Mouse (Mus musculus) hindbrain, embryonic 14.5 days (tissue): ENCODE data around the gene Rassf1. TPM values are rescaled to one million over a fixed set of nuclear protein-coding genes. Genes with fewer than 3 reads are reported as not detected.

ENCODE experiments used
- ATAC-seq: fragments of 200-750 bp; cut with Nextera tagmentation; 2 replicates; pipeline ENCODE4 v1.8.0; 2017; ENCODE audit warnings: moderate number of reproducible peaks, mild to moderate bottlenecking, moderate TSS enrichment, moderate library complexity; ENCODE audit not compliant: low FRiP score
- DNase-seq: peaks from one replicate; pipeline ENCODE4 v3.0.0-alpha.2; 2015; ENCODE audit warnings: low spot score
- H3K27ac ChIP-seq: fragments of 300-500 bp; sonication (generic); 2 replicates; pipeline ENCODE4 v1.5.1; 2014; ENCODE audit warnings: mild to moderate bottlenecking, moderate library complexity
- H3K27me3 ChIP-seq: fragments of 300-500 bp; sonication (generic); 2 replicates; pipeline ENCODE4 v1.6.1; 2014; ENCODE audit warnings: mild to moderate bottlenecking, low read length, mixed read lengths; ENCODE audit not compliant: control insufficient read depth, insufficient read depth
- H3K36me3 ChIP-seq: fragments of 300-500 bp; sonication (generic); replicated peaks from 2 replicates; pipeline ENCODE4 v1.6.1; 2014; ENCODE audit not compliant: control insufficient read depth, insufficient read depth
- H3K4me1 ChIP-seq: fragments of 300-500 bp; sonication (generic); replicated peaks from 2 replicates; pipeline ENCODE4 v1.6.1; 2014; ENCODE audit warnings: antibody characterized with exemption, low read length, mixed read lengths; ENCODE audit not compliant: control insufficient read depth, insufficient read depth
- H3K4me2 ChIP-seq: fragments of 300-500 bp; sonication (generic); replicated peaks from 2 replicates; pipeline ENCODE4 v1.6.1; 2014; ENCODE audit warnings: mild to moderate bottlenecking, moderate library complexity
- H3K4me3 ChIP-seq: fragments of 300-500 bp; sonication (generic); replicated peaks from 2 replicates; pipeline ENCODE4 v1.5.1; 2014; ENCODE audit warnings: mild to moderate bottlenecking, low read length
- H3K9ac ChIP-seq: fragments of 300-500 bp; sonication (generic); 2 replicates; pipeline ENCODE4 v1.6.1; 2014
- H3K9me3 ChIP-seq: fragments of 300-500 bp; sonication (generic); 2 replicates; pipeline ENCODE4 v1.6.1; 2016; ENCODE audit warnings: low read length; ENCODE audit not compliant: control insufficient read depth
- WGBS: fragments of 180-500 bp; shearing (Covaris S2); extraction: QIAGEN DNeasy Blood & Tissue Kit; methylation state at CpG from one replicate; pipeline ENCODE4 v1.1.7; 2014; 5-methylcytosine and 5-hydroxymethylcytosine counted together
- polyA plus RNA-seq: library from polyadenylated mRNA; unstranded; fragments of >200 nt; fragmentation: Nextera tagmentation; extraction: Ambion mirVana; gene quantifications from 2 replicates; pipeline ENCODE4 v1.2.1, GENCODE M21; 2014

The Rassf1 gene
- polyA plus RNA-seq, 1 experiment from 2014 or later = 32.6 TPM

DNA sequence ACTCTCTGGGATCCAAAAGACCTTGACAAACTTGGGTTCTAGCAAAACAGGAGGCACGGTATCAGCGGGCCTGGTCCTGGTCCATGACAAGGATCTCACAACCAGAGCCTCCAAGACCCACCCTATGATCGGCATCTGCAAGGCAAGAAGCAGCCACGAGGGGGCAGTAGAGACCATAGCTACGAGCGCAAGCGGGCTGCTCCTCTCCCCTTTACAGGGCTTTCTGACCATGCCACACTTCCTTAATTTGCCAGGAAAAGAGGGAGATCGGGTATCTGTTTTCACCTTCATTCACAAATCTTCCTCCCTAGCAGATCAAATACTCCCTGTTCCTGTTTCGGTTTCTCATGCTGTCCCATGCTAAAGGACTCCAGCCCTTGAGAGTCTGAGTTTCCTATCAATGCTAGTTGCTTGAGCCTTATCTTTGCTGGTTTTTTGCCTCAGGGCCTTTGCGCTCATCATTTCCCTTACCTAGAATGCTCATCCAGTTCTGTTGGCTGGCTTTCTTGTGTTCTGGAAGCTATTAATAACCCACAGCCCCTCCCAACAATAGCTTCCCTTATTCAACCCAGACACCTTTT, 50.8 kb downstream of the Rassf1 start:
- Histone ChIP-seq H3K9ac (0 out of 2 replicates have a peak overlapping the region, but pooled peaks have one; percentile 33), H3K36me3 (no peaks in the 10 kb centered on the region), H3K4me1 (peaks cover 20% of the 10 kb centered on the region), H3K9me3 (no peaks in the 10 kb centered on the region), H3K4me2 (no peak overlapping the region), H3K27ac (no peak overlapping the region), H3K27me3 (no peaks in the 10 kb centered on the region), H3K4me3 (no peak overlapping the region)
- DNase-seq (peak; percentile 98), ATAC-seq (peak; percentile 58; the same call in 1 of the 2 replicates)
- WGBS = 16% methylated on average over 10 of the region's 10 CpGs

DNA sequence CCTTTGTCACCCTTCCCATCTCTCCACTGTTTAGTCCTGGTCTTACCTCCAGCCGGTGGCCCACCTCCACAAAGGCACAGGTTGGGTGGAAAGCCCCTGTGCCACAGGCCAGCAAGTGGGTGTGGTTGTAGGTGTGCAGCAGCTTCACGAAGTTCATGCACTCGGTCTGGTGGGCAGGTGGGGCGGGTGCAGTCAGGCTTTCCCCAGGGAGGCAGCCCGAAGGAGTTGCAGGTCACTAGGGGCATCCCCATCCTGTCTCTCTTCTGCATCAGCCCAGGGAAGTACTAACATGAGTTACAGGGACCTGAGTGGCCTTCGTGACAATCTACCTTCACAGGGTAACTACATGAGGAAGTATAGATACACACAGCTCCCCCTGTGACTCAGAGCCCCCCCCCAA, 51.9 kb downstream of the Rassf1 start:
- 87% methylated on average over 6 of the region's 6 CpGs for WGBS
- ATAC-seq (no peak), DNase-seq (no peak)
- no peaks in the 10 kb centered on the region for H3K9me3 ChIP-seq
- H3K36me3 ChIP-seq = no peaks in the 10 kb centered on the region
- H3K4me2 ChIP-seq = no peak overlapping the region
- no peak overlapping the region for H3K27ac ChIP-seq
- peaks cover 22% of the 10 kb centered on the region for H3K4me1 ChIP-seq
- no peaks in the 10 kb centered on the region for H3K27me3 ChIP-seq
- H3K4me3 ChIP-seq = no peak overlapping the region
- no peak overlapping the region for H3K9ac ChIP-seq

DNA sequence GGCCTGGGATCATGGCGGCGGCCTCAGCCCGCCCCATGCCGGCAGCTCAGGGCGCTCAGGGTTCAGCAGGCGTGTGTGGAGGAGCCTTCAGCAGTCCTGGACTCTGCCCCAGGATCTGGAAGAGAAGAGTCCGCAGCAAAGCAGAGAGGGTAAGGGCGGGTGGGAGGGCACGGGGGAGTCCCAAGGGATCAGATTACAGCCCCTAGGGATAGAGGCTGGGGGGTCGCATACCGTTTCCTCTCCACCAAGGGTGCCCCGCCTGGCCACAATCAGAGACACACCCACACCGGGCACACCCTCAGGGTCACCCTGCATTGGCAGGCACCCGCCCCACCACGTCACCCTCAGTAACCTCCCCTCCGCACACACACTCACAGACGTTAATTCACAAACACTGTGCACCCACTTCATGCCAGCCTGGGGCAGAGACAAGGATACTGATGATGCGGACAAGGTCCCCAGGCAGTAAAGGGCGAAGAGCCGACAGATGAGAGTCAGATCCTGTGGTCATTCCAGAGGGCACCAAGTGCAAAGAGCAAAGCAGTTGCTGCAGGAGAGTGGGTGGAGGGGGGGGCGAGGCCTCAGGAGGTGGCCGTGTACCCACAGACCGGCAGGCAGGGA, 53.8 kb downstream of the Rassf1 start:
- Histone ChIP-seq H3K27ac (no peak overlapping the region), H3K4me1 (peaks cover 22% of the 10 kb centered on the region), H3K4me2 (peak overlapping the region; percentile 25; the same call in 1 of the 2 replicates), H3K9me3 (no peaks in the 10 kb centered on the region), H3K9ac (no peak overlapping the region), H3K36me3 (no peaks in the 10 kb centered on the region), H3K4me3 (no peak overlapping the region), H3K27me3 (no peaks in the 10 kb centered on the region)
- DNase-seq (no peak), ATAC-seq (no peak)
- 36% methylated on average over 23 of the region's 23 CpGs for WGBS

DNA sequence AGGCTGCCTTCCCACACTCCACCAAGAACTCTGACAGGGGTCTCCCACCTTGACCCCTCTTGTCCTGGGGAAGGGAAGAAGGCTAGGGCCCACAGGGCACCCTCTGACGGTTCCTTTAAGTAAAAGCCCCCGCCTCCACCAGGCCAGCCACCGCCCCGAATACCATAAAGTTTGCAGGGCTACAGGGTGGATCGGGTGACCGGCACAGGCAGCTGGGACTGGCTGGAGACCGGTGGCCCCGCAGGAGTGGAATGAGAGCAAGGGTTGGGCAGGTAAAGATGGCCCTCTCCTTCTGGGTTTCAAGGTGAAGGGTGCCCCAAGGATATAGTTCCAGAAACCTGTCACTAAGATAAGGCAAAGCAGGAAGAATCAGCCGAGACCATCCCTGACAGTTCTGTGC, 55.2 kb downstream of the Rassf1 start:
- no peak overlapping the region for H3K4me3 ChIP-seq
- H3K27me3 ChIP-seq = no peaks in the 10 kb centered on the region
- 0 out of 2 replicates have a peak overlapping the region, but pooled peaks have one; percentile 20 for H3K9ac ChIP-seq
- H3K27ac ChIP-seq = no peak overlapping the region
- 26% methylated on average over 9 of the region's 9 CpGs for WGBS
- no peaks in the 10 kb centered on the region for H3K9me3 ChIP-seq
- peaks cover 25% of the 10 kb centered on the region for H3K4me1 ChIP-seq
- ATAC-seq = no peak
- DNase-seq = no peak
- no peak overlapping the region; the same call in 1 of the 2 replicates for H3K4me2 ChIP-seq
- no peaks in the 10 kb centered on the region for H3K36me3 ChIP-seq

DNA sequence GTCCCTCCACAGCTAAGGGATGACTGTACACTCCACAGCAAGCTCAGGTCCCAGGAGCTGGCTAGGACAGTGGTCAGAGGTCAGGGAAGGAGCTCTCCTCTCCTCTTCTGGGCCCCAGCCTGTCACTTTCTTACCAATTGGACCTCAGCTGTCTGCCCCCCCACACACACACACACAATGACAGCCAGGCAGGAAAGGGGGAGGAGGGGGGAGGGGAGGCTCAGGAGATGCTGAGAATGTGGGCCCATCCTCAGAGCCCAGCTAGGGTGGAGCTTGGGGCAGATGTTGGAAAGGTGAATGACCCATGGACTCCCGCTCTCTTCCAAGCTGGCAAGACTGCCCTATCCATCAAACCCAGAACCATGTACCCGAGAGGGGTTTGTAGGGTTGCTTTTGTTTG, 55.7 kb downstream of the Rassf1 start:
- Histone ChIP-seq H3K9ac (0 out of 2 replicates have a peak overlapping the region, but pooled peaks have one; percentile 20), H3K4me1 (peaks cover 29% of the 10 kb centered on the region), H3K4me3 (no peak overlapping the region), H3K9me3 (no peaks in the 10 kb centered on the region), H3K4me2 (no peak overlapping the region; the same call in 1 of the 2 replicates), H3K27ac (no peak overlapping the region), H3K27me3 (no peaks in the 10 kb centered on the region), H3K36me3 (no peaks in the 10 kb centered on the region)
- ATAC-seq (no peak), DNase-seq (no peak)
- WGBS = 56% methylated on average over 2 of the region's 2 CpGs

DNA sequence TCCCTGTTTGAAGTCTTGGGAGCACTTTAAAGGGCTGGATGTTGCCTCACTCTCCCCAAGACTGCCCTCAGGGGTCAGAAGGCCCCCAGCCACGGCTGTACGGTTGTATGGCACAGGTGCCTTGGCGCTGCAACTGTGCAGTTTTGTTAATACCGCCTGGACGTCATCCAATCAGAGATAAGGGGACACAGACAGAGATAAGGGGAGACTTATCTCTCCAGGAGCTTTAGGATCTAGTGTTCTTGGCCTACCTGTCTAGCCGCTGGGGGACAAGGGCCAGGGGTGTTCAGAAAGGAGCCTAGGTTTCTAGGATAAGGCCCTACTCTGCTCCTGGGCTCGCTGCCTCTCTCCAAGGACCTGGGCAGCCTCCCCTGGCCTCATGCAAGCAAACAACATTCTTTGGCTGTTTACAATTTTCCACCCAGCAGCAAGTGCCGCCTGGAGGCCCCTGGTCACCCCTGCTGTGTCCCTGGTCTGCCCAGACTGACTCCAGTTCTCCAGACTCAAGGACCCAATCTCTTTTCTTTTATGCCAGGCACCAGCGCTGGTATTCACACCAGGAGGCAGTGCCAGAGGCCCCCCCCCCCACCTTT, 56.4 kb downstream of the Rassf1 start:
- Histone ChIP-seq H3K27ac (no peak overlapping the region), H3K4me1 (peaks cover 29% of the 10 kb centered on the region)
- WGBS = 56% methylated on average over 9 of the region's 9 CpGs

DNA sequence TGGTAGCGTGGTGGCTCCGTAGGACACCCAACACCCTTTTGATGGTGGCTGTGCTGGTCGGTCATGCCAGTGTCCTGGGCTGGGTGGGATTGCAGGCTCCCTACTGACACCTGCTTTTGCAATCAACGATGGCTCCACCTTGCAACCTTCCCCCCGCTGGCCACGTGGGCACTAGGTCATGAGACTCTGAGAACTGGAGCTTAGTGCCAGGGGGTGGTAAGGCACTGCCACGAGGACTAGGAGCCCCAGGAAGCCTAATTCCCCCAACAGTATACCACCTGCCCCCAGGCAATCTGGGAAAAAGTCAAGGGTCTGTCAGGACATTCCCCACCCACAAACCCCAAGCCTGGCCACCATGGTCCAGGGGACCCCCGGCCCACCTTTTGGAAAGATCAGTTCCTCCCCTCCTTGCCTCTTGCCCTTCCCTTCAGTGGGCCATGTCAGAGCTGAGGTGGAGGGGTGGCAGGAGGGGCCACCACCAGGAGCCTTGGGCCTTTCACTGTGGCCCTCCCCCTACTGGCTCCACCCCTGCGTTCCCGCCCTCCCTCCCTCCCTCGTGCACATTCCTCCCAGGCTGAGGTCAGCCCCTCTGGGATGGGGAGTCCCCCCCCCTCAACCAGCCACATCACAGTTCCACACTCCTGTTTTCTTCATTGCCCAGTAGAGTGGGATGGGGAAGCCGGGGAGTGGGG, 57.5 kb downstream of the Rassf1 start, which contains the start of gene Sema3b:
Sema3b (minus strand) TSS at position 489 of the 692 bp plus-strand sequence.
- H3K27me3 ChIP-seq = no peaks in the 10 kb centered on the region
- H3K9me3 ChIP-seq = no peaks in the 10 kb centered on the region
- H3K9ac ChIP-seq = no peak within 1 kb of the TSS
- H3K27ac ChIP-seq = no peak within 1 kb of the TSS
- no peak within 1 kb of the TSS for H3K4me3 ChIP-seq
- H3K4me1 ChIP-seq = peaks cover 29% of the 10 kb centered on the region
- WGBS = 48% methylated on average over 12 of the region's 12 CpGs
- DNase-seq (no peak), ATAC-seq (no peak)
- peaks cover 4% of the 10 kb centered on the region; the same call in 1 of the 2 replicates for H3K36me3 ChIP-seq
- no peak within 1 kb of the TSS for H3K4me2 ChIP-seq

More for the DNA sequence above, 56.4 kb downstream of the Rassf1 start:
- Histone ChIP-seq H3K9ac (no peak overlapping the region), H3K4me3 (no peak overlapping the region), H3K9me3 (no peaks in the 10 kb centered on the region), H3K27me3 (no peaks in the 10 kb centered on the region), H3K4me2 (no peak overlapping the region), H3K36me3 (no peaks in the 10 kb centered on the region)
- ATAC-seq (no peak), DNase-seq (no peak)

DNA sequence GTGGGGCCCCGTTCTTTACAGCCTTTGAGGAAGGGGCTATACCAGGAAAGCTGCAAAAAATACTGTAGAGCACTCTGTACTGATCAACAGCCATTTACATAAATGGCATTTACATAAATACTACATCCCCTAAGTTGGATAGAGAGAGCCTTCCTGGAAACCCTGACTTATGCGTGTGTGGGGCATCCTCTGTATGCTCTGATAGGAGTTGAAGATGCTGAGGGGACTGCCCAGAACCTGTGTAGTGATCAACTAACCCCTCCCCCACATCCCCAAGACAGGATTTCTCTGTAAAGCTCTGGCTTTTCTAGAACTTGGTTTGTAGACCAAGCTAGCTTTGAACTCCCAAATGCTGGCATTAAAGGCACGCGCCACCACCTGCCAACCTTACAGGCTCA, 58.1 kb downstream of the Rassf1 start:
- 77% methylated on average over 4 of the region's 4 CpGs for WGBS
- H3K27me3 ChIP-seq = no peaks in the 10 kb centered on the region
- H3K4me1 ChIP-seq = peaks cover 28% of the 10 kb centered on the region
- no peak overlapping the region for H3K4me3 ChIP-seq
- H3K36me3 ChIP-seq = peaks cover 9% of the 10 kb centered on the region
- ATAC-seq (no peak), DNase-seq (no peak)
- H3K9me3 ChIP-seq = no peaks in the 10 kb centered on the region
- no peak overlapping the region for H3K9ac ChIP-seq
- no peak overlapping the region for H3K4me2 ChIP-seq
- no peak overlapping the region for H3K27ac ChIP-seq
